Mouse (Mus musculus) retina, embryonic 14.5 days (tissue): ENCODE measurements at regions not wholly inside any gene's neighbourhood (a gene's known extent, or its start where the extent isn't known, plus 50 kb on each side); places are given as distances from the start of the nearest gene placed in this dataset.
A peak's percentile ranks its signal among the peaks of the same experiment; 100 is the strongest.

ENCODE experiments used
- DNase-seq: peaks from one replicate; pipeline ENCODE4 v3.0.0-alpha.2; 2015; ENCODE audit warnings: low spot score

DNA sequence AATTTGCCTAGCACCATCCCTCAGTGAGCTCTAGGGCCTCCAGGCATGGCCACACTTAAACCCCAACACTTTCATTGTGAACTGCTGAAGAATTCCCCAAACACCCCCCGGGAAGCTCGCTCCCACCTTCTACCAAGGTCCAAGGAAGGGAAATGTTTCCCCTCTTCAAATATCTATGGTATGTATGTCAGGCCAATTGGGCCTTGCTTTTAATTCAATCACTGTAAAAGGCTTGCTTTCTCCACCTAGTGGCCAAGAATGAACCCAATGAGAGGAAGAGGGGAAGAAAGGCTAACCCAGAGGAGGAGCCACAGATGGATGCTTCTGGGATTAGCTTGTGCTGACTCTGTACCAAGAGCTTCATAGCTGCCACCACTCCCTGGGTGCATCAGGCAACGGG, 336.3 kb upstream of the Tgfbr2 start:
- DNase-seq: peak; percentile 32

GRCm38 (mm10) chr9:116507756-116508155, 332.6 kb upstream of the Tgfbr2 start:
- no peak for DNase-seq

DNA sequence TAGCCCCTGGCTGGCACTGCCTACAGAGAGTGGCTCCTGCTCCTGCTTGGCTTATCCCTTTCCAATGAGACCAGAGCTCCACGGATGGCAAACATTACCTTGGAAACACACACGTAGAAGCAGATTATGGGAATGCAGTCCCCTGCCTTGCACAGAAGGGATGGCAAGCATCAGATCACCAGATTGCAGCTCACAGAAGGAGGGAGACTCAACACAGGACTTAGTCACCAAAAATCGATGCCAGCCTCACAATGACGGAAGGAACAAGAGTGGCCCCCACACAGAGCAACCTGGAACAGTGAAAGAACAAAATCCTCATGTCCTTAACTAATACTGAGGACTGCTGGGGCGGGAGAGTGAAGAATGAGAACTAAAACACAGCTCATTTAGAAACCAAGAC, 327.7 kb upstream of the Tgfbr2 start:
- no peak for DNase-seq

DNA sequence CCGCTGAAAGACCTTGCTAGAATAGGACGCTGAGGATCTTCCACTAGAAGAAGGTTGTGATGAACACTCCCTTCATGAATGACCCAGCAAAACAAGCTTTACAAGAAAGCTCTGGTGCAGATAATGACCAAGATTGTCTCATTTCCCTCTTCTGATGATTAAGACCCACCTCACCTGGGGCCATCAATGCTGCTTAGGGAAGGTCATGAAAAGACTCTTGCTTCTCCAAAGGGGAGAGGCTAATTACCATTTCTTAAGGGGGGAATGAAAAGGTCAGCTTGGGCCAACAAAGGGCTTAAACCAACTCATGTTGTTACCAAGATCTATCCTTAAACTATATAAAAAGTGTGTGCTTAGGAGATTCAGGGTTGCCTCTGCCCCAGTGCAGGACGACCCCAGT, 325.8 kb upstream of the Tgfbr2 start:
- DNase-seq: no peak

- DNase-seq: no peak
Measured at GRCm38 (mm10) chr9:116491227-116491626, 316.1 kb upstream of the Tgfbr2 start.

DNA sequence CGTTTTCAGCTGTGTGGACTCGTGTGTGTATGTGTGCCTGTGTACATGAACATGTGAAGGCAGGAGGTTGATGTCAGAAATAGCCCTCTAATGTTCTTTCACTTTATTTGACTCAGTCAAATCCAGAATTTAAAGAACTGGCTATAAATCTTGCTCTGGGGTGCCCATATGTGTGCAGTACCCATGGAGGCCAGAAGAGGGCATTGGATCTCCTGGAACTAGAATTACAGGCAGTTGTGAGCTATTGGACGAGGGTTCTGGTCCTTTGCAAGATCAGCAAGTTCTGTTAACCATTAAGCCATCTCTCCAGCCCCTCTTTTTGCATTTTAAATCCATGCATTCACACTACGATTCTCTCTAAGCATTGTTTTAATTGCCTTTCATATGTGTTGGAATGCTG, 314.6 kb upstream of the Tgfbr2 start:
- DNase-seq: peak; percentile 29

DNA sequence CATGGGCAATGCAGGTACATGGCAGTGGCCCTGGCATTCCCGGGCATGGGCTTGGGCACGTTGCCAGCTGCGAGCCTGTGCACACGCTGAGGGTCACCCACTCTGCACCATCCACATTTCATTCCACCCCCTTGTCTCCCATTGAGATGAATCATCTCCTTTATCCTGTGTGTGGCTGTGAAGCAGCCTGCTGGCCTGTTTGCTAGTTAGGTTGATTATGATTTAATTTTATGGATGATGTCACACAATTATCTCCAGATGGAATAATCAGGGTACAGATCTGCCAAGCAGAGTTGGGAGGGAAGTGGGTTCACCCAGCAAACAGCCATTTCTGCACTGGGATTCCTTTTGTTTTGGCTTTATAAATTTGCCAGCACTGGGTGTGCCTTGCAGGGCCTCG, 314.1 kb upstream of the Tgfbr2 start:
- peak; percentile 54 for DNase-seq

DNA sequence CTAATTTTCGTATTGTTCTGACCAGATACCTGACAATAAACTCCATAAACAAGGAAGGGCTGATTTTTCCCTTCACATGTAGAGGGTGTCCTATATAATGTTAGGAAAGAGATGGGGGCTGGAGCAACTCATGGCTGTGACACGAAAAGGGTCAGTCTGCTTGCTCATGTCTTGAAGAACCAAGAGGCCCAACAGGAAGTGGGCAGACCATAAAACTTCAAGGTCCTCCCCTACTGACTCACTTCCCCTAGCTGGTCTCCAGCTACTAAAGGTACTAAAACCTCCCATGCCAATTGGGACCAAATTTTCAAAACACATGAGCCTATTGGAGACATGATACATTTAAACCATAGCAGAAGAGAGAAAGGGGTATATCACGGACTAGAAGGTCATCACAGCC, 302.1 kb upstream of the Tgfbr2 start:
- DNase-seq: no peak

DNA sequence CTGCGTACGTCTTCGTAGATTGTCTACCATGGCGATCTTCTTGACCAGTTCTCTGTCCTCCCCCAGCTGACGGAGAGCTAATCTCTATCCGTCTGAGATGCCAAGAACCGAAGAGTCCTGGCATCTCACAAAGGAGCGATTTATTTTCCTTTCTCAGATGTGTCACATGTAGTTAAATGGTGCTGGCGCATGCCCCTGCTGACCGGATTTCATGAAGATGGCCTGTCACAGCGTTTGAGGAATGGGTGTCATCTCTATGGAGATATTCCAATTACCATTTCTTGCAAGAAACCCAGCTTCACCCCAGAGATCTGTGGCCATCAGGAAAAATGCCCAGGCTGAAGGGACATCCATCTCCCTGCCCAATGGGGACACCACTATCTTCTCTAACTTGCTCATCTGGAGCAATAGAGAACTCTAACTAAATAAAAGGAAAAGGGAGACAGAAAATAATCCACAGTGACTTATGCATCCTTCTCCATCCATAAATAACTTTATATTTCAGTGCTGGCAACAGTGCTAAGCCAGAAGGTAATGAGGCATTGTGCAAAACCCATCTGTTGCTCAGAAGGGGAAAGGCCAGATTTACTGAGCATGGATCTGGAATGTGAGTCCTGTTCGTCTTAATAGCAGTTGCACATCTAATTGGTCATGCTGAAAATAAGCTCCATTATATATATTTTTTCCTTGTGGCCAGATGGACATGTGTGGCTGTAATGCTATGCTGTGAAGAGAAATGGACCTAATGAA, 300.2 kb upstream of the Tgfbr2 start:
- DNase-seq: no peak

- DNase-seq: no peak
Measured at GRCm38 (mm10) chr9:116472855-116473254, 297.7 kb upstream of the Tgfbr2 start.

GRCm38 (mm10) chr9:116468569-116469250, 293.6 kb upstream of the Tgfbr2 start:
- peak; percentile 45 for DNase-seq

GRCm38 (mm10) chr9:116466336-116466735, 291.2 kb upstream of the Tgfbr2 start:
- no peak for DNase-seq

- DNase-seq: no peak
Measured at GRCm38 (mm10) chr9:116464626-116465025, 289.5 kb upstream of the Tgfbr2 start.

DNA sequence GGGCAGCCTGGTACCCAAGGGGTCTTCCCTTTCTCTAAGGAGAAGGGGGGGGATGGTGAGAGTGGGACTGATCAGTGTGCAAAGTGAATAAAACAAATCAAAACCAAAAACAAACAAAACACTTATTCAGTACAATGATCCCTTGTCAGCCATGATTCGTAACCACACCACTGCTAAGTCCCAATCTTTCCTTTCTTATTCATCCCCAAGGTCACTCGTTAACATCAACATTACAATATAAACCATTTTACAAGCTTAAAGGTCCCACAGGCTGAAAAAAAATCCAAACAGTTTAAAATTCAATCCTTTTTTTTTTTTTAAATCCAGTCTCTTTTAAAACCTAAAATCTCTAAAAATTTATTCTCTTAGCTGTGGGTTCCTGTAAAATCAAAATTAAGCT, 287.1 kb upstream of the Tgfbr2 start:
- DNase-seq: no peak

- no peak for DNase-seq
Measured at GRCm38 (mm10) chr9:116460022-116460421, 284.9 kb upstream of the Tgfbr2 start.

GRCm38 (mm10) chr9:116452050-116452449, 276.9 kb upstream of the Tgfbr2 start:
- no peak for DNase-seq

DNA sequence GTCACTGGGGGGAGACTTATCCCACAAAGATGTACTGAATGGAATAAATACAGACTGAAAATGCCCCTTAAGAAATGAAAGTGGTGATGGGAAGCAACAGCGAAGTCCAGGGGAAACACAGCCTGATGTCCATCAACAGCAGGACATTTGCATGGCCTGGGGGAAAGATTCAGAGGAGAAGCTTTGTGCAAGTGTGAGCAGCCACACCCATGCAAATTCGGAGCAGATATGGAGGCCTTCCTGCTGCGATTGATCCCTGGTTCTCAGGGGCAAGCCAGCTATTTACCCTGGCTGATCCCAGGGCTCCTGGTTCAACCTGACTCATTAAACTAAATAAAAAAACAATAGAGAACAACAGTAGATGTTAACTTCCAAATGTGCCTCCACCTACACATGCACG, 275.7 kb upstream of the Tgfbr2 start:
- no peak for DNase-seq

GRCm38 (mm10) chr9:116447734-116448133, 272.6 kb upstream of the Tgfbr2 start:
- no peak for DNase-seq

GRCm38 (mm10) chr9:116438580-116438979, 263.4 kb upstream of the Tgfbr2 start:
- DNase-seq: no peak

DNA sequence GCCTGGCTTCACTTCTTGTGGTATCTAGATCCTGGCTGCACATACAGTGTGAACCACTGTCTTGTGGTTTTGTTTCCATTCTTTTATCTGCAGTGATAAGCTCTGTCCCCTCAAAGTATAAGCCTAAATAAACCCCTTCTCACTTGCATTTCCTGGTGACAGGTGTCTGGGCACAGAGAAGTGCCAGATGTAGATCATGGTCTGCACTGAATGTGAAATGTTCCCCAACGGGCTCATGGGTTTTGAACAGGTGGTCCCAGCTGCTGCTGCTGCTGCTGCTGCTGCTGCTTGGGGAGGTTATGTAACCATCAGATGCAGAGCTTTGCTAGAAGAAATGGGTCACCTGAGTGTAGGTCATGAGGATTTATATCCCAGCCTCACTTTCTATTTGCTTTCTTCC, 259.3 kb upstream of the Tgfbr2 start:
- DNase-seq: no peak

GRCm38 (mm10) chr9:116429061-116429460, 253.9 kb upstream of the Tgfbr2 start:
- no peak for DNase-seq

DNA sequence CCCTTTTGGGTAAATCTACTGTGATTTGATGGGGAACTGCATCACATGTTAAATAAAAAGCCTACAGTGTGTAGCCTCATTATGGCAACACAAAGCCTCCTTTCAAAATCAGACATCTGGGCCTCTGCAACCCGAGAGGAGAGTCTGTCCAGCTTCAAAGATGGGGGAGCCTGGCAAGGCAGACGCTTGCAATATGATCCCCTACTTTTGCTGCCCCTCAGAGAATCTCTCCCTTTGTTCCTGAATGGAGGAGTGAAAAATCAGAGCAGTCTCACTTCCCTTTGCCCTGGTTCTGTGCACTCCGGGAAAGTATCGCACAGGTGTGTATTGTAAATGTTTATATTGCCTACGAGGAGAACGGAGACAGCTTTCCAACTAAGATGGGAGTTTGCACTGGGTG, 253.3 kb upstream of the Tgfbr2 start:
- no peak for DNase-seq

DNA sequence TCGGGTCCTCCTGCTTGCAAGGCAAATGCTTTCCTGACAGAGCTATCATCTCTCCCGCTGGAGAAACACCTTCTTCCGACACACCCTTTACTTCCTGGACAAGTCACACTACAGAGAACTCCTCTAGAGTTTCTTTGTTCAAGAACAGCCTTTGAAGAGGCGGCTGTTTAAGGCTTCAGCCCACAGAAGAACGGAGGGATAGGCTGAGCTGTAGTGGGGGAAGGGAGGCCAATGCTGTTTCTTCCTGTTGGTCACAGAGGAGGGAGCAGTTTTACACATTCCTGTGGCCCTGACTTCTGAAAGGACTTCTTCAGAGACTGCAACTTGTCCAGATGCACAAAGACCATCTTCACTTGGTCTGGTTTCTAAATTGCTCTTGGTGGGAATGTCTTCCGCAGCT, 252.1 kb upstream of the Tgfbr2 start:
- no peak for DNase-seq
